Mouse (Mus musculus) spleen, adult 2 months (tissue): ENCODE results near the gene Shank2. TPM values are rescaled to one million over a fixed set of nuclear protein-coding genes. Genes with fewer than 3 reads are reported as not detected.
A peak's percentile ranks its signal among the peaks of the same experiment; 100 is the strongest.

Source experiments
- DNase-seq, 2 experiments: peaks; one replicate each; pipeline versions ENCODE4 v3.0.0 to v3.0.0-alpha.2; 2012 to 2021; ENCODE audit warnings: low spot score in 2 of 2, low read depth in 1 of 2
- H3K27ac ChIP-seq: fragments of 200-500 bp; 2 replicates; pipeline ENCODE4 v1.5.1; 2012; ENCODE audit warnings: low read length, inconsistent platforms; ENCODE audit not compliant: insufficient read depth
- H3K27me3 ChIP-seq: fragments of 200-500 bp; 2 replicates; pipeline ENCODE4 v1.6.1; 2012; ENCODE audit warnings: mild to moderate bottlenecking, moderate library complexity, low read length, inconsistent platforms; ENCODE audit not compliant: control insufficient read depth, insufficient read depth
- H3K36me3 ChIP-seq: fragments of 200-500 bp; 2 replicates; pipeline ENCODE4 v1.6.1; 2012; ENCODE audit warnings: mild to moderate bottlenecking, low read length, inconsistent platforms; ENCODE audit not compliant: control insufficient read depth, insufficient read depth
- H3K4me1 ChIP-seq: fragments of 200-500 bp; 2 replicates; pipeline ENCODE4 v1.6.1; 2011; ENCODE audit warnings: inconsistent platforms; ENCODE audit not compliant: control insufficient read depth, insufficient read depth, insufficient read length
- H3K4me3 ChIP-seq: fragments of 200-500 bp; 2 replicates; pipeline ENCODE4 v1.5.1; 2011; ENCODE audit warnings: mild to moderate bottlenecking, inconsistent platforms; ENCODE audit not compliant: insufficient read depth, insufficient read length; ENCODE audit errors: extremely low read depth
- CTCF ChIP-seq: fragments of 200-500 bp; IDR thresholded peaks from 2 replicates; pipeline ENCODE4 v1.5.1; 2011; ENCODE audit warnings: mild to moderate bottlenecking, inconsistent platforms; ENCODE audit not compliant: insufficient read depth, insufficient read length, insufficient replicate concordance; ENCODE audit errors: extremely low read depth
- POLR2A ChIP-seq: fragments of 200-500 bp; IDR thresholded peaks from 2 replicates; pipeline ENCODE4 v1.6.1; 2011; ENCODE audit warnings: low read depth, low read length, inconsistent platforms
- WGBS: fragments of 180-500 bp; shearing (Covaris S2); methylation state at CpG from one replicate; pipeline ENCODE4 v1.1.7; 2018; 5-methylcytosine and 5-hydroxymethylcytosine counted together
- polyA plus RNA-seq: library from polyadenylated mRNA; depleted of rRNA; stranded (reverse); fragments of >200 nt; gene quantifications from 2 replicates; pipeline ENCODE4 v1.2.3, GENCODE M21; 2012

The Shank2 gene
- polyA plus RNA-seq, 1 experiment: 0.13 TPM

- H3K27ac ChIP-seq: no peak overlapping the region
- no peak overlapping the region for H3K4me3 ChIP-seq
- no peaks in the 10 kb centered on the region; the same call in none of the 2 replicates for H3K27me3 ChIP-seq
- TF ChIP-seq POLR2A (no peak), CTCF (no peak)
- peaks cover 17% of the 10 kb centered on the region; the same call in 1 of the 2 replicates for H3K4me1 ChIP-seq
- 70% methylated on average over 9 of the region's 9 CpGs for WGBS
- H3K36me3 ChIP-seq: no peaks in the 10 kb centered on the region
- no peak for DNase-seq
These were observed 448.9 kb downstream of the Shank2 start for GRCm38 (mm10) chr7:144450661-144451060.

GRCm38 (mm10) chr7:144458881-144459280 lies 457.2 kb downstream of the Shank2 start:
- whole genome bisulfite sequencing: 88% methylated on average over 1 of the region's 1 CpGs
- Histone ChIP-seq H3K4me3 (no peak overlapping the region), H3K4me1 (no peaks in the 10 kb centered on the region), H3K27ac (no peak overlapping the region), H3K27me3 (no peaks in the 10 kb centered on the region), H3K36me3 (no peaks in the 10 kb centered on the region)
- DNase-seq: no peak
- TF ChIP-seq CTCF (no peak), POLR2A (no peak)

GRCm38 (mm10) chr7:144461246-144461902 lies 459.6 kb downstream of the Shank2 start:
- TF ChIP-seq CTCF (no peak), POLR2A (no peak)

DNA sequence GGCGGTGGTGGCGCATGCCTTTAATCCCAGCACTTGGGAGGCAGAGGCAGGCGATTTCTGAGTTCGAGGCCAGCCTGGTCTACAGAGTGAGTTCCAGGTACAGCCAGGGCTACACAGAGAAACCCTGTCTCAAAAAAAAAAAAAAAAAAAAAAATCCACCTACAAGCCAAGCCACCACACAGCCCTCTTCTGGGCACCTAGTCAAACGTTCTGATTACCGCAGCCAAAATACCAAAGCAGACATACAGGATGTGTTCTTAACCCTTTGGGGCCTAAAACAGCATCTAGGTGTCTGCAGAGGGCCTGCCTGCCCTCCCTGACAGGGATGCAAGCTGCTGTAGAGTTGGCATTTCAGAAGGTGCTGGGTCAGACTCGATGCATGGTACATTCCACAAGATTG lies 460.8 kb downstream of the Shank2 start:
- Histone ChIP-seq H3K4me3 (no peak overlapping the region), H3K4me1 (no peaks in the 10 kb centered on the region), H3K36me3 (no peaks in the 10 kb centered on the region), H3K27ac (no peak overlapping the region), H3K27me3 (no peaks in the 10 kb centered on the region)
- DNase-seq: no peak
- TF ChIP-seq POLR2A (no peak), CTCF (no peak)
- 82% methylated on average over 7 of the region's 7 CpGs for WGBS

More at GRCm38 (mm10) chr7:144461246-144461902, 459.6 kb downstream of the Shank2 start:
- DNase-seq: no peak
- no peaks in the 10 kb centered on the region for H3K4me1 ChIP-seq
- H3K4me3 ChIP-seq: no peak overlapping the region
- 89% methylated on average over 6 of the region's 6 CpGs for WGBS
- H3K27me3 ChIP-seq: no peaks in the 10 kb centered on the region
- no peak overlapping the region for H3K27ac ChIP-seq
- no peaks in the 10 kb centered on the region for H3K36me3 ChIP-seq

DNA sequence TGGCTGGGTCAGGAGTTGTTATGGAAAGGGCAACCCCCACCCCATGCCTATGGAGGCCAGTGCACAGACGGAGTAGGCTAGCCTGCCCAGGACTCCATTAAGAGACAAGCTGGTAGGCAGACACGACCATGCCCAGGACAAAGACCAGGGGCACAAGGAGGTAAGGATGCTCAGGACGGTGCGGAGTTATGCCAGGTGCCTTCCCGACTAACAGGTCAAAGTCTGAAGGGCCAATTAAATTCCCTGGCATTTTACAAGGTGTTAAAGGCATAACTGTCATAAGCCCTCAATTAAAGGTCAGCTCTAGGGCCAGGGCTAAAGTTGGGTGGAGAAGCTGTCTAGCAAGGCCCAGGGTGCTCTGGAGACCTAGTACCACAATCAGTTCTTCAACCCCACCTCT lies 467.0 kb downstream of the Shank2 start:
- TF ChIP-seq POLR2A (no peak), CTCF (no peak)
- Histone ChIP-seq H3K27me3 (peaks cover 6% of the 10 kb centered on the region), H3K36me3 (no peaks in the 10 kb centered on the region), H3K4me1 (no peaks in the 10 kb centered on the region), H3K4me3 (no peak overlapping the region), H3K27ac (no peak overlapping the region)
- DNase-seq: no peak
- 96% methylated on average over 5 of the region's 5 CpGs for WGBS

DNA sequence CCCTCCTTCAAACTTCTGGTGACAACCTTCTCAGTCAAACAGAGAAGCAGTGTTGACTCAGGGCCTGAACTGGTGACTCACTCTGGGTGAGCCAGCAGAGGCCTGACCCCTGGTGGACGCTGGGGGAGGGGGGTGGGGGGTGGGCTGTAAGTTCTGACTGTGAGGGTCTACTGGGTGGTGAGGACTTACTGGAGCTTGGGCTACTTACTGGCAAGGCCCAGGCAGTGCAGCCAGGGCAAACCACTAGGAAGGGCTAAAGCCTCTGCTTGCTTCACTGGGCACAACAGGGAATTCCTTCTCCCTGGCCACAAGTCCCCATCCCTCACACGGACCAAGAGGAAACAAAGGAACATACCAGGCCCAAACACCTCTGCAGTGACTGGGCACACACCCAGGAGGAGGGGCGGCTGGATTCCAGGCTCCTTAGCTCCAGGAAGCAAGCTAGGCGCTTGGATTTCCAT lies 467.5 kb downstream of the Shank2 start:
- Histone ChIP-seq H3K4me1 (no peaks in the 10 kb centered on the region), H3K4me3 (no peak overlapping the region), H3K36me3 (no peaks in the 10 kb centered on the region), H3K27ac (no peak overlapping the region), H3K27me3 (peaks cover 6% of the 10 kb centered on the region)
- 81% methylated on average over 4 of the region's 4 CpGs for WGBS
- DNase-seq: no peak
- TF ChIP-seq POLR2A (no peak), CTCF (no peak)

DNA sequence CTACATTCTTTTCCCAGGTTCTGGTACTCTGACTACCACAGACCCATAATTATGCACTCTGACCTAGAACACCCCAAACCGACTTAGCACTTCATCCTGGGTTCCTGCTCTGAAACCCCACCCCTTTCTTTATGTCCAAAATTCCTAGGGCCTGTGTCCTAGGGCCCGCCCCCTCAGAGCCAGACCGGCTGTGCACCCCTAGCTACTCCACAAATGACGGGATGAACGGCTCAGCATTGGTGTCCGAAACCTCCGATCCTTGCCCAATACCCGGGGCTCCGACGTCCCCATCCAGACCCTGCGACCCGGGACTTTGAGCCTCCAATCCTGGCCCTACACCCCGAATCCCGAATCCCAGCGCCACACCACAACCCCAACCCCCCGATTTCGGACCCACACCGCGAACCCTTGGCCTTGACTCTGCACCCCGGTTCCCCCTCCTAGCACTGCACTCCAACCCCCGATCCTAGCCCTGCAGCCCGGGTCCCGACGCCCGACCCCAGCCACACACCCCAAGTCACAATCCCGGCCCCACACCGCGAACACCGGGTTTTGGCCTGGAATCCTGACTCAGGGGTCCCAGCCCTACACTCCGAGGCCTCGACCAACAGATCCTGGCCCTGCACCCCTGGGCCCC lies 468.3 kb downstream of the Shank2 start:
- H3K36me3 ChIP-seq: no peaks in the 10 kb centered on the region
- no peaks in the 10 kb centered on the region for H3K4me1 ChIP-seq
- DNase-seq: no peak
- peaks cover 6% of the 10 kb centered on the region for H3K27me3 ChIP-seq
- 38% methylated on average over 31 of the region's 31 CpGs for WGBS
- 0 out of 2 replicates have a peak overlapping the region, but pooled peaks have one; percentile 17 for H3K27ac ChIP-seq
- no peak for TF ChIP-seq CTCF
- no peak for TF ChIP-seq POLR2A
- peak overlapping the region; percentile 39 for H3K4me3 ChIP-seq
